Mouse (Mus musculus) forebrain, embryonic 16.5 days (tissue): ENCODE measurements at regions not wholly inside any gene's neighbourhood (a gene's known extent, or its start where the extent isn't known, plus 50 kb on each side); places are given as distances from the start of the nearest gene placed in this dataset.

Experiments
- ATAC-seq: fragments of 200-750 bp; cut with Nextera tagmentation; 2 replicates; pipeline ENCODE4 v1.8.0; 2017; ENCODE audit warnings: mild to moderate bottlenecking, moderate library complexity
- H3K27ac ChIP-seq: fragments of 300-500 bp; sonication (generic); 2 replicates; pipeline ENCODE4 v1.5.1; 2014; ENCODE audit warnings: low read length, control low read depth
- H3K27me3 ChIP-seq: fragments of 300-500 bp; sonication (generic); replicated peaks from 2 replicates; pipeline ENCODE4 v1.6.1; 2014; ENCODE audit warnings: low read length; ENCODE audit not compliant: control insufficient read depth, insufficient read depth
- H3K36me3 ChIP-seq: fragments of 300-500 bp; sonication (generic); 2 replicates; pipeline ENCODE4 v1.6.1; 2014; ENCODE audit not compliant: control insufficient read depth, insufficient read depth
- H3K4me1 ChIP-seq: fragments of 300-500 bp; sonication (generic); replicated peaks from 2 replicates; pipeline ENCODE4 v1.6.1; 2014; ENCODE audit warnings: low read length; ENCODE audit not compliant: control insufficient read depth, insufficient read depth
- H3K4me2 ChIP-seq: fragments of 300-500 bp; sonication (generic); 2 replicates; pipeline ENCODE4 v1.6.1; 2014; ENCODE audit warnings: mild to moderate bottlenecking, low read length, control low read depth
- H3K4me3 ChIP-seq: fragments of 300-500 bp; sonication (generic); replicated peaks from 2 replicates; pipeline ENCODE4 v1.5.1; 2014; ENCODE audit warnings: mild to moderate bottlenecking, low read length, control low read depth
- H3K9ac ChIP-seq: fragments of 300-500 bp; sonication (generic); replicated peaks from 2 replicates; pipeline ENCODE4 v1.6.1; 2014; ENCODE audit warnings: low read depth, low read length, control low read depth
- H3K9me3 ChIP-seq: fragments of 300-500 bp; sonication (generic); 2 replicates; pipeline ENCODE4 v1.6.1; 2016; ENCODE audit warnings: low read length; ENCODE audit not compliant: control insufficient read depth
- WGBS: fragments of 180-500 bp; shearing (Covaris S2); extraction: QIAGEN DNeasy Blood & Tissue Kit; methylation state at CpG from one replicate; pipeline ENCODE4 v1.1.7; 2014; 5-methylcytosine and 5-hydroxymethylcytosine counted together

- no peaks in the 10 kb centered on the region for H3K27me3 ChIP-seq
- H3K36me3 ChIP-seq: no peaks in the 10 kb centered on the region
- WGBS: 81% methylated on average over 1 of the region's 1 CpGs
- H3K4me2 ChIP-seq: no peak overlapping the region
- no peaks in the 10 kb centered on the region for H3K4me1 ChIP-seq
- no peak overlapping the region for H3K4me3 ChIP-seq
- no peak overlapping the region for H3K27ac ChIP-seq
- H3K9ac ChIP-seq: no peak overlapping the region
- no peak for ATAC-seq
- no peaks in the 10 kb centered on the region for H3K9me3 ChIP-seq
Observed at GRCm38 (mm10) chr1:94298395-94298794, 246.0 kb upstream of the Pdcd1 start.

DNA sequence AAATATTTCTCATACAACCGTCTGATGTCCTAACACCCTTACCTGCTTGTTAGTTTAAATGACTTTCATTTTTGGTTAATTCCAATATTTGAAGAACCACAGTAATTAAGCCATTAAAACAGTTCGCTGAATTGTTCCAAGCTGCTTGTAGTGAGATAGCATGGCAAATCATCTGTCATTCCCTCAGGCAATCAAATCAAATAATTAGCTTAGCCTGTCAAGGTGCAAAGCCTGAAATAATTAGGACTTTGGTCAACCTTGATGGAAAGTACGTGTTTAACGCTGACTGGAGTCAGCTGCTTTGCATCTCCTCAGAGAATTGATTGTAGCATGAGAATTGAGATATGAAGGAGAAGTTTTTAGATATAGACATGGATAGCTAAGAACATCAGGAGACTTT, 220.2 kb upstream of the Pdcd1 start:
- H3K9me3 ChIP-seq: no peaks in the 10 kb centered on the region
- no peaks in the 10 kb centered on the region for H3K4me1 ChIP-seq
- ATAC-seq: no peak
- H3K27me3 ChIP-seq: no peaks in the 10 kb centered on the region
- H3K27ac ChIP-seq: no peak overlapping the region
- 52% methylated on average over 4 of the region's 4 CpGs for WGBS
- H3K4me3 ChIP-seq: no peak overlapping the region
- H3K36me3 ChIP-seq: no peaks in the 10 kb centered on the region
- H3K9ac ChIP-seq: no peak overlapping the region
- H3K4me2 ChIP-seq: no peak overlapping the region

DNA sequence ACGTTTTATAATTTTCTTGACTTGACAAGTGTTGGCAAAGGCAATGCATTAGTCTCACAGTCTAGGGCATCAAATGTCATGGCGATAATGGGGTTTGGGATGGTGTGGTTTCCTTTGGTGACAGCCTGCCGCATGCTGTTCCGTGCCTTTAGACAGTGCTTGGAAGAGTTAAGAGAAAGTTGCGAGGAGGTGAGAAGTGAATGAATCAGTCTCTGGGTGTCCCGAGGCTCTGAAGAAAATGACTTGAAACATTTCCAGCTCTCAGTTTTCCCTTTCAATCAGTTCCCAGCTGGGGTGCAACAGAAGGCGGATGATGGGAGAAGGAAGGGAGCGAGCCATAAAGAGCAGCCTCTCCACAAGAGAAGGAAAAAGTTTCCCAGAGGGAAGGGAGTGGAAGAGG, 211.0 kb upstream of the Pdcd1 start:
- no peak overlapping the region for H3K9ac ChIP-seq

DNA sequence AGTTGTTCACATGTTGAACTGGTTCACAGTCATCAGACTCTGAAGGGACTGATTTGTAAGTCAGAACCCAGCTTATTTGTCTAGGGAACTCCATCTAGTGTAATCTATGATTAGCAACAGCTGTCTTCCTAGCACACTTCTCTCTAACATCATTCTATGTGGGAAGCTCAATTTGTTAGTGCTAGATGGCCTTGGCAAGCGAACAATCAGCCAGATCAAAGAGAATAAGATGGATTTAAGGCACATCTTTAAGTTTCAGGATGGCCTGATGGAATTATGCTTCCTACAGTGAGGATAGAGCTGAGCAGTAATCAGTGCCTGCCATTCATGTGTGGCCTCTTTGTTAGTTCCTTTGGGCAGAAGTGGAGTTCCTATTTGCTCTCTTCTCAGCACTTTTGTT, 183.1 kb upstream of the Pdcd1 start:
- Histone ChIP-seq H3K9me3 (no peaks in the 10 kb centered on the region), H3K4me2 (no peak overlapping the region), H3K9ac (no peak overlapping the region), H3K4me1 (no peaks in the 10 kb centered on the region), H3K36me3 (no peaks in the 10 kb centered on the region), H3K27ac (no peak overlapping the region), H3K4me3 (no peak overlapping the region), H3K27me3 (no peaks in the 10 kb centered on the region)
- ATAC-seq: no peak
- WGBS: 73% methylated on average over 1 of the region's 1 CpGs

More for the DNA sequence above, 211.0 kb upstream of the Pdcd1 start:
- 46% methylated on average over 8 of the region's 8 CpGs for WGBS
- no peaks in the 10 kb centered on the region for H3K27me3 ChIP-seq
- H3K4me2 ChIP-seq: 0 out of 2 replicates have a peak overlapping the region, but pooled peaks have one; percentile 1
- H3K4me3 ChIP-seq: no peak overlapping the region
- peak; percentile 97 for ATAC-seq
- no peak overlapping the region; the same call in 1 of the 2 replicates for H3K27ac ChIP-seq
- no peaks in the 10 kb centered on the region for H3K36me3 ChIP-seq
- peaks cover 7% of the 10 kb centered on the region for H3K4me1 ChIP-seq
- H3K9me3 ChIP-seq: no peaks in the 10 kb centered on the region

GRCm38 (mm10) chr1:94221006-94221405, 168.7 kb upstream of the Pdcd1 start:
- H3K27ac ChIP-seq: no peak overlapping the region
- ATAC-seq: no peak
- no peaks in the 10 kb centered on the region for H3K9me3 ChIP-seq
- 32% methylated on average over 3 of the region's 3 CpGs for WGBS
- H3K27me3 ChIP-seq: no peaks in the 10 kb centered on the region
- H3K4me2 ChIP-seq: no peak overlapping the region
- H3K9ac ChIP-seq: no peak overlapping the region
- H3K4me3 ChIP-seq: no peak overlapping the region
- no peaks in the 10 kb centered on the region for H3K4me1 ChIP-seq
- no peaks in the 10 kb centered on the region for H3K36me3 ChIP-seq

DNA sequence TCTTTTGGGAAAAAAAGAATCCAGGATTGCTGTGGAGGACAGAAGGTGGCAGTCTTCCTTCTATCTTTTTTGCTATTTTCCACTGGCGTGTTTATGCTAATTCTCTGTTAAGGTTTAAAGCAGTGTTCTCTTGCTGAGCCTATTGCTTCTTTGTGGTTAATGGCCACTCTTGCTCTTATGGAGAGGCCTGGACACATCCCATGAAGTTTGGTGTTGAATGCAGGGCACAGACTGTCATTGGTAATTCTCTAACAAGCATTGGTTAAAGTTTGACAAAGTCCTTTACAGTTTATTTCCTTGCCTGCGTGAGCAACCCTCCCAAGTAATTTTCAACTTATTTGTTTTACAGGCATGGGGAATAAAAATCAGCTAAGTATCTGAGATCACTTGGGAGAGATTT, 165.1 kb upstream of the Pdcd1 start:
- WGBS: 84% methylated on average over 2 of the region's 2 CpGs
- Histone ChIP-seq H3K4me2 (no peak overlapping the region), H3K9ac (no peak overlapping the region), H3K4me1 (no peaks in the 10 kb centered on the region), H3K4me3 (no peak overlapping the region), H3K9me3 (no peaks in the 10 kb centered on the region), H3K36me3 (no peaks in the 10 kb centered on the region), H3K27ac (no peak overlapping the region), H3K27me3 (no peaks in the 10 kb centered on the region)
- no peak for ATAC-seq

GRCm38 (mm10) chr1:94208929-94209328, 156.6 kb upstream of the Pdcd1 start:
- Histone ChIP-seq H3K27ac (no peak overlapping the region), H3K4me1 (no peaks in the 10 kb centered on the region), H3K4me2 (no peak overlapping the region), H3K9me3 (no peaks in the 10 kb centered on the region), H3K4me3 (no peak overlapping the region), H3K9ac (no peak overlapping the region), H3K27me3 (no peaks in the 10 kb centered on the region), H3K36me3 (no peaks in the 10 kb centered on the region)
- whole genome bisulfite sequencing: 93% methylated on average over 4 of the region's 4 CpGs
- ATAC-seq: no peak

- Histone ChIP-seq H3K9me3 (no peaks in the 10 kb centered on the region), H3K9ac (no peak overlapping the region), H3K4me3 (no peak overlapping the region), H3K4me1 (no peaks in the 10 kb centered on the region), H3K36me3 (no peaks in the 10 kb centered on the region), H3K27ac (no peak overlapping the region), H3K4me2 (no peak overlapping the region), H3K27me3 (no peaks in the 10 kb centered on the region)
- 90% methylated on average over 7 of the region's 7 CpGs for WGBS
- no peak for ATAC-seq
Observed at GRCm38 (mm10) chr1:94207859-94208258, 155.5 kb upstream of the Pdcd1 start.

GRCm38 (mm10) chr1:94203281-94203680, 150.9 kb upstream of the Pdcd1 start:
- Histone ChIP-seq H3K36me3 (no peaks in the 10 kb centered on the region), H3K27ac (no peak overlapping the region), H3K9me3 (no peaks in the 10 kb centered on the region), H3K4me2 (no peak overlapping the region), H3K4me3 (no peak overlapping the region), H3K9ac (no peak overlapping the region), H3K4me1 (no peaks in the 10 kb centered on the region), H3K27me3 (no peaks in the 10 kb centered on the region)
- WGBS: 92% methylated on average over 3 of the region's 3 CpGs
- ATAC-seq: no peak

DNA sequence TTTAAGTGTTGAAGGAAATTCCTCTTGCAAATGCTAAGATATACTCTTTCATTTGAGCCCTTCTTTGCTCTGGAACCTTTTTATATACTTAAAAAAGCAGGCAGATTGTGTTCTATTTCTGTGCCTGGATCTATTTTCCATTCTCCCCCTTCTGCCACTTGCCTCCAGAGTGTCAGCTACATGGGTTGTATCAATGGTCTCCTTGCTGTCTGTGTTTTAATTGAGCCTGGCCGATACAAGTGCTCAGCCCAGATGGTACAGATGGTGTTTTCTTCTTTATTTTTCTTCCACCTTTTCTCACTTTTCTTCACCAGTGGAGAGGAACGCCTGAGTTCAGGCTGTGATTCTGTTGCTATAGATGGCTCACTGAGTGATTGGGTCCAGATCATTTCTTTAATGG, 131.5 kb upstream of the Pdcd1 start:
- Histone ChIP-seq H3K27me3 (no peaks in the 10 kb centered on the region), H3K4me3 (no peak overlapping the region), H3K9me3 (no peaks in the 10 kb centered on the region), H3K4me1 (no peaks in the 10 kb centered on the region), H3K27ac (no peak overlapping the region), H3K4me2 (no peak overlapping the region), H3K36me3 (no peaks in the 10 kb centered on the region), H3K9ac (no peak overlapping the region)
- WGBS: 49% methylated on average over 2 of the region's 2 CpGs
- ATAC-seq: peak; percentile 86
